Mouse (Mus musculus): ENCODE data around the gene Slc25a27. TPM values are rescaled to one million over a fixed set of nuclear protein-coding genes. Genes with fewer than 3 reads are reported as not detected.

Slc25a27 gene
- 124 and 140 TPM in 2 replicates for polyA plus RNA-seq (2015; fragmentation: Nextera tagmentation; extraction: Ambion mirVana)

GRCm38 (mm10) chr17:43666576-43667289 lies at the start of gene Slc25a27:
Gene Slc25a27, minus strand, starts transcription at chr17:43667214.
- WGBS = under 1% methylated on average over 41 of the region's 41 CpGs
- ATAC-seq (replicated peaks) = peak; percentile 95
- H3K27ac ChIP-seq = peak within 1 kb of the TSS; percentile 80
- H3K36me3 ChIP-seq (replicated peaks) = 0 out of 2 replicates have a peak, but pooled peaks cover 6% of the 10 kb centered on the region
- peak within 1 kb of the TSS; percentile 71 for H3K4me2 ChIP-seq
- peak within 1 kb of the TSS; percentile 82 for H3K4me3 ChIP-seq
- H3K9ac ChIP-seq = peak within 1 kb of the TSS; percentile 94
- H3K27me3 ChIP-seq (replicated peaks) = no peaks in the 10 kb centered on the region
- H3K9me3 ChIP-seq = no peaks in the 10 kb centered on the region
- H3K4me1 ChIP-seq = peaks cover 22% of the 10 kb centered on the region

- H3K27ac ChIP-seq = no peak overlapping the region
- no peak overlapping the region for H3K9ac ChIP-seq
- ATAC-seq (replicated peaks) = no peak
- H3K4me1 ChIP-seq = no peaks in the 10 kb centered on the region
- no peaks in the 10 kb centered on the region for H3K36me3 ChIP-seq (replicated peaks)
- no peaks in the 10 kb centered on the region for H3K27me3 ChIP-seq (replicated peaks)
- no peak overlapping the region for H3K4me2 ChIP-seq
- WGBS = 76% methylated on average over 7 of the region's 7 CpGs
- no peak overlapping the region for H3K4me3 ChIP-seq
- H3K9me3 ChIP-seq = no peaks in the 10 kb centered on the region
Measured at GRCm38 (mm10) chr17:43716601-43717000, 49.6 kb upstream of the Slc25a27 start.

GRCm38 (mm10) chr17:43714191-43714590 lies 47.2 kb upstream of the Slc25a27 start:
- no peaks in the 10 kb centered on the region for H3K27me3 ChIP-seq (replicated peaks)
- no peaks in the 10 kb centered on the region for H3K4me1 ChIP-seq
- H3K27ac ChIP-seq = no peak overlapping the region
- WGBS = 80% methylated on average over 3 of the region's 3 CpGs
- H3K4me2 ChIP-seq = no peak overlapping the region
- no peak for ATAC-seq (replicated peaks)
- no peaks in the 10 kb centered on the region for H3K9me3 ChIP-seq
- H3K9ac ChIP-seq = no peak overlapping the region
- H3K4me3 ChIP-seq = no peak overlapping the region
- no peaks in the 10 kb centered on the region for H3K36me3 ChIP-seq (replicated peaks)

- no peaks in the 10 kb centered on the region for H3K36me3 ChIP-seq (replicated peaks)
- H3K27me3 ChIP-seq (replicated peaks) = no peaks in the 10 kb centered on the region
- no peak overlapping the region for H3K4me3 ChIP-seq
- whole genome bisulfite sequencing = 91% methylated on average over 7 of the region's 7 CpGs
- no peak overlapping the region for H3K9ac ChIP-seq
- H3K27ac ChIP-seq = no peak overlapping the region
- no peak overlapping the region for H3K4me2 ChIP-seq
- no peaks in the 10 kb centered on the region for H3K4me1 ChIP-seq
- no peaks in the 10 kb centered on the region for H3K9me3 ChIP-seq
- no peak for ATAC-seq (replicated peaks)
Measured at GRCm38 (mm10) chr17:43711557-43712352, 44.7 kb upstream of the Slc25a27 start.

- Histone ChIP-seq H3K9ac (no peak overlapping the region), H3K27ac (no peak overlapping the region), H3K9me3 (no peaks in the 10 kb centered on the region), H3K4me3 (no peak overlapping the region), H3K27me3 (replicated peaks) (no peaks in the 10 kb centered on the region), H3K4me1 (no peaks in the 10 kb centered on the region), H3K36me3 (replicated peaks) (no peaks in the 10 kb centered on the region), H3K4me2 (no peak overlapping the region)
- no peak for ATAC-seq (replicated peaks)
- 84% methylated on average over 3 of the region's 3 CpGs for WGBS
Measured at GRCm38 (mm10) chr17:43707254-43707653, 40.2 kb upstream of the Slc25a27 start.

- H3K4me1 ChIP-seq = no peaks in the 10 kb centered on the region
- no peak overlapping the region for H3K4me3 ChIP-seq
- no peak overlapping the region for H3K4me2 ChIP-seq
- WGBS = 92% methylated on average over 3 of the region's 3 CpGs
- no peaks in the 10 kb centered on the region for H3K9me3 ChIP-seq
- no peak for ATAC-seq (replicated peaks)
- no peaks in the 10 kb centered on the region for H3K36me3 ChIP-seq (replicated peaks)
- H3K9ac ChIP-seq = no peak overlapping the region
- H3K27me3 ChIP-seq (replicated peaks) = no peaks in the 10 kb centered on the region
- no peak overlapping the region for H3K27ac ChIP-seq
Measured at GRCm38 (mm10) chr17:43706749-43707148, 39.7 kb upstream of the Slc25a27 start.

GRCm38 (mm10) chr17:43704216-43704930 lies 37.4 kb upstream of the Slc25a27 start:
- 88% methylated on average over 12 of the region's 12 CpGs for WGBS
- Histone ChIP-seq H3K27ac (no peak overlapping the region), H3K4me1 (no peaks in the 10 kb centered on the region), H3K4me3 (no peak overlapping the region), H3K27me3 (replicated peaks) (no peaks in the 10 kb centered on the region), H3K9ac (no peak overlapping the region), H3K9me3 (no peaks in the 10 kb centered on the region), H3K36me3 (replicated peaks) (no peaks in the 10 kb centered on the region), H3K4me2 (no peak overlapping the region)
- no peak for ATAC-seq (replicated peaks)

- no peaks in the 10 kb centered on the region for H3K9me3 ChIP-seq
- H3K36me3 ChIP-seq (replicated peaks) = no peaks in the 10 kb centered on the region
- WGBS = 67% methylated on average over 6 of the region's 6 CpGs
- ATAC-seq (replicated peaks) = no peak
- H3K27ac ChIP-seq = no peak overlapping the region
- no peak overlapping the region for H3K9ac ChIP-seq
- no peak overlapping the region for H3K4me3 ChIP-seq
- H3K4me2 ChIP-seq = no peak overlapping the region
- no peaks in the 10 kb centered on the region for H3K27me3 ChIP-seq (replicated peaks)
- H3K4me1 ChIP-seq = peaks cover 2% of the 10 kb centered on the region; the same call in 1 of the 2 replicates
Measured at GRCm38 (mm10) chr17:43701060-43701459, 34.0 kb upstream of the Slc25a27 start.

- H3K4me2 ChIP-seq = peak overlapping the region; percentile 53
- H3K4me3 ChIP-seq = peak overlapping the region; percentile 30
- peaks cover 2% of the 10 kb centered on the region; the same call in 1 of the 2 replicates for H3K4me1 ChIP-seq
- H3K27me3 ChIP-seq (replicated peaks) = no peaks in the 10 kb centered on the region
- WGBS = 29% methylated on average over 14 of the region's 14 CpGs
- peak; percentile 89 for ATAC-seq (replicated peaks)
- H3K27ac ChIP-seq = no peak overlapping the region
- no peaks in the 10 kb centered on the region for H3K36me3 ChIP-seq (replicated peaks)
- H3K9me3 ChIP-seq = no peaks in the 10 kb centered on the region
- peak overlapping the region; percentile 45 for H3K9ac ChIP-seq
Measured at GRCm38 (mm10) chr17:43698997-43699649, 32.1 kb upstream of the Slc25a27 start.

- 85% methylated on average over 9 of the region's 9 CpGs for WGBS
- H3K4me2 ChIP-seq = no peak overlapping the region
- no peaks in the 10 kb centered on the region for H3K27me3 ChIP-seq (replicated peaks)
- H3K9me3 ChIP-seq = no peaks in the 10 kb centered on the region
- ATAC-seq (replicated peaks) = no peak
- no peak overlapping the region for H3K9ac ChIP-seq
- H3K27ac ChIP-seq = no peak overlapping the region
- no peak overlapping the region for H3K4me3 ChIP-seq
- H3K36me3 ChIP-seq (replicated peaks) = no peaks in the 10 kb centered on the region
- no peaks in the 10 kb centered on the region for H3K4me1 ChIP-seq
Measured at GRCm38 (mm10) chr17:43689591-43689990, 22.6 kb upstream of the Slc25a27 start.

- Histone ChIP-seq H3K27me3 (replicated peaks) (no peaks in the 10 kb centered on the region), H3K27ac (no peak overlapping the region), H3K4me1 (no peaks in the 10 kb centered on the region), H3K4me2 (no peak overlapping the region), H3K4me3 (no peak overlapping the region), H3K9ac (no peak overlapping the region), H3K9me3 (no peaks in the 10 kb centered on the region), H3K36me3 (replicated peaks) (no peaks in the 10 kb centered on the region)
- ATAC-seq (replicated peaks) = no peak
- WGBS = 91% methylated on average over 5 of the region's 5 CpGs
Measured at GRCm38 (mm10) chr17:43684638-43685037, 17.6 kb upstream of the Slc25a27 start.

- Histone ChIP-seq H3K4me1 (no peaks in the 10 kb centered on the region), H3K4me3 (no peak overlapping the region), H3K4me2 (no peak overlapping the region), H3K27ac (no peak overlapping the region), H3K9ac (no peak overlapping the region), H3K27me3 (replicated peaks) (no peaks in the 10 kb centered on the region), H3K36me3 (replicated peaks) (no peaks in the 10 kb centered on the region), H3K9me3 (no peaks in the 10 kb centered on the region)
- WGBS = 87% methylated on average over 7 of the region's 7 CpGs
- ATAC-seq (replicated peaks) = no peak
Measured at GRCm38 (mm10) chr17:43684086-43684485, 17.1 kb upstream of the Slc25a27 start.
